Mouse (Mus musculus) ES-E14 (cell line): ENCODE data around the gene 4930470P17Rik.

Source experiments
- CHD2 ChIP-seq: IDR thresholded peaks from 2 replicates; pipeline ENCODE4 v1.6.1; 2014; ENCODE audit warnings: mild to moderate bottlenecking, low read depth, low read length, inconsistent platforms
- ZC3H11A ChIP-seq: IDR thresholded peaks from 2 replicates; pipeline ENCODE4 v1.6.1; 2012; ENCODE audit warnings: low read depth, mild to moderate bottlenecking, inconsistent platforms, low read length, borderline replicate concordance
- ZNF384 ChIP-seq: IDR thresholded peaks from 2 replicates; pipeline ENCODE4 v1.6.1; 2012; ENCODE audit warnings: low read depth, low read length, inconsistent platforms

DNA sequence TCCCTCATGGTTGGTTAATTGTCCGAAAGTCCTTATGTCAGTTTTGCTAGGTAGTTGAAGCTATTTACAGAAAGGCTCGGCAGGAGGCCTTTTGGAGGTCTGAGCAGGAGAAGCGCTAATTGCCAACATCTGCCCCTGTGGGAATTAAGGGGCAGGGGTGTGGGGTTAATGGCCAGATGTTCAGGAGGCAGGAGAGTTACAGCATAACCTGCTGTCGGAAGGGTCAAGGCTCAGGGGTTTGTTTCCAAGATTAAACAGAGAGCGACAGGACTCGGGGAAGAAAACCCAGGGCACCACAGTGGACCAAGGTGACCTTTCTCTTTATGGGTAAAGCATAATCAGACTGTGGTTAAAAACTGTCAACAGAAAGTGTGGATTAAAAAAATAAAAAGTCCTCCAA is 54.3 kb downstream of the 4930470P17Rik start:
- TF ChIP-seq ZNF384 (no peak), ZC3H11A (no peak), CHD2 (no peak)
